Mouse (Mus musculus) olfactory bulb, adult 2 months (tissue): ENCODE measurements around the gene Ocel1.

Experiments
- CTCF ChIP-seq: fragments of 200-500 bp; IDR thresholded peaks from 2 replicates; pipeline ENCODE4 v1.5.1; 2012; ENCODE audit warnings: low read depth, mild to moderate bottlenecking, low read length, moderate library complexity; ENCODE audit not compliant: insufficient read depth
- POLR2A ChIP-seq: fragments of 200-500 bp; IDR thresholded peaks from 2 replicates; pipeline ENCODE4 v1.6.1; 2012; ENCODE audit warnings: mild to moderate bottlenecking, low read depth, low read length, moderate library complexity; ENCODE audit not compliant: insufficient read depth

- TF ChIP-seq POLR2A, result no peak
- TF ChIP-seq CTCF, result no peak
These were observed 20.6 kb downstream of the Ocel1 start for GRCm38 (mm10) chr8:71391696-71392095.
